Mouse (Mus musculus): ENCODE data around the gene Krt34. TPM values are rescaled to one million over a fixed set of nuclear protein-coding genes. Genes with fewer than 3 reads are reported as not detected.

Krt34 gene
- polyA plus RNA-seq (2014; fragmentation: Illumina TruSeq; extraction: RNeasy Lipid Tissue Mini Kit (QIAGEN cat#74804); ENCODE audit: low read depth, low replicate concordance) = not detected

GRCm38 (mm10) chr11:100041454-100041853 is at the start of gene Krt34:
Gene Krt34 (minus strand): TSS chr11:100041554.

DNA sequence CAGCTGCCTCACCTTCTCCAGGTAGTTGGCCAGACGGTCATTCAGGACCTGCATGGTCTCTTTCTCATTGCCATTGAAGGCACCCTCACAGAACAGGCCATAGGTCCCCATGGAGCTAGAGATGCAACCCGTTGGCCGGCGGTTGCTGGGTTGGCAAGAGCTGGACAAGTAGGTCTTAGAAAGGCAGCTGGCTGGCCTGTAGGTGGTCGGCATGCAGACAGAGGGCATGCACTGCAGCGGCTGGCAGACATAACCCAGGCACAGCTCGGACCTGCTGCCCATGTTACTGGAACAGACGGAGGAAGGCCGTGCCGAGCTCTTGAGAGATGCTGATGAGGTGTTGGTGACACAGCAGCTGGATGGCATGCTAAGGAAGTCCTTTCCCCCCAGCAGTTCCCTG is 46.5 kb upstream of the Krt34 start, which contains the start of gene Krt32:
Krt32 (minus strand) TSS at position 366 of the 400 bp plus-strand sequence.

GRCm38 (mm10) chr11:100050451-100050850 is 9.1 kb upstream of the Krt34 start, which contains the start of gene Krt31:
Gene Krt31 (minus strand): TSS chr11:100050551.

DNA sequence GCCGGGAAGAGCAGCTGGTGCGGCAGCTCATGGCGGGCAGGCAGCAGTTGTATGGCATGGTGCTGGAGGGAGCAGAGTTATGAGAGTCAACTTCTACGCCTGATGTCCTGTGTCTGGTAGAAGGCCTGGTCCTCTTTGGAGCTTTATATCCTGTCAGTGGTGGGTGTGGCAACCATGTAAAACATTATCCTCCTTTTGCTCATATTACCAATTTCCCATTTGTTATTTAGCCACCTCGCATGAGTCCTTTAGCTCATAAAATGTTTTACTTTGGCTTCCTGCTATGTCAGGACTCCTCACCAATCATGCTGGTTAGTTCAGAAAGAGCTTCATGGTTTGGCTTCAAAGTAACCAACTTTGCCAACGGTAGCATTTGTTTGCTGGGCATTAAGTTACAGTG is 11.6 kb downstream of the Krt34 start, which contains the start of gene Krt33b:
Krt33b (minus strand) TSS at position 101 of the 400 bp plus-strand sequence.

GRCm38 (mm10) chr11:100016112-100016511 is 25.2 kb downstream of the Krt34 start, which contains the start of gene Krt33a:
Gene Krt33a (minus strand): TSS chr11:100016212.

GRCm38 (mm10) chr11:99993620-99994383 is 47.6 kb downstream of the Krt34 start, which contains the start of gene Krtap17-1:
Gene Krtap17-1 (minus strand): TSS chr11:99993994.

Other genes with a start within 250 kb of the Krt34 start
- gene Gm11596, start 248.1 kb downstream of the Krt34 start, polyA plus RNA-seq (2014; fragmentation: Illumina TruSeq; extraction: RNeasy Lipid Tissue Mini Kit (QIAGEN cat#74804); ENCODE audit: low read depth, low replicate concordance) = not detected
- not detected for gene Gm11569, start 242.6 kb downstream of the Krt34 start, polyA plus RNA-seq (2014; fragmentation: Illumina TruSeq; extraction: RNeasy Lipid Tissue Mini Kit (QIAGEN cat#74804); ENCODE audit: low read depth, low replicate concordance)
- gene Gm11554, start 237.1 kb downstream of the Krt34 start, polyA plus RNA-seq (2014; fragmentation: Illumina TruSeq; extraction: RNeasy Lipid Tissue Mini Kit (QIAGEN cat#74804); ENCODE audit: low read depth, low replicate concordance) = not detected
- gene Krtap4-13, start 231.7 kb downstream of the Krt34 start, polyA plus RNA-seq (2014; fragmentation: Illumina TruSeq; extraction: RNeasy Lipid Tissue Mini Kit (QIAGEN cat#74804); ENCODE audit: low read depth, low replicate concordance) = not detected
- not detected for gene Gm11564, start 225.9 kb downstream of the Krt34 start, polyA plus RNA-seq (2014; fragmentation: Illumina TruSeq; extraction: RNeasy Lipid Tissue Mini Kit (QIAGEN cat#74804); ENCODE audit: low read depth, low replicate concordance)
- not detected for gene 2300003K06Rik, start 203.5 kb downstream of the Krt34 start, polyA plus RNA-seq (2014; fragmentation: Illumina TruSeq; extraction: RNeasy Lipid Tissue Mini Kit (QIAGEN cat#74804); ENCODE audit: low read depth, low replicate concordance)
- gene Krtap4-16, start 189.9 kb downstream of the Krt34 start, polyA plus RNA-seq (2014; fragmentation: Illumina TruSeq; extraction: RNeasy Lipid Tissue Mini Kit (QIAGEN cat#74804); ENCODE audit: low read depth, low replicate concordance) = not detected
- not detected for gene Gm11568, start 183.6 kb downstream of the Krt34 start, polyA plus RNA-seq (2014; fragmentation: Illumina TruSeq; extraction: RNeasy Lipid Tissue Mini Kit (QIAGEN cat#74804); ENCODE audit: low read depth, low replicate concordance)
- gene Gm11559, start 177.1 kb downstream of the Krt34 start, polyA plus RNA-seq (2014; fragmentation: Illumina TruSeq; extraction: RNeasy Lipid Tissue Mini Kit (QIAGEN cat#74804); ENCODE audit: low read depth, low replicate concordance) = not detected
- gene Krtap9-1, start 168.2 kb downstream of the Krt34 start, polyA plus RNA-seq (2014; fragmentation: Illumina TruSeq; extraction: RNeasy Lipid Tissue Mini Kit (QIAGEN cat#74804); ENCODE audit: low read depth, low replicate concordance) = not detected
- gene Gm11567, start 162.4 kb downstream of the Krt34 start, polyA plus RNA-seq (2014; fragmentation: Illumina TruSeq; extraction: RNeasy Lipid Tissue Mini Kit (QIAGEN cat#74804); ENCODE audit: low read depth, low replicate concordance) = not detected
- not detected for gene Krtap31-1, start 133.6 kb downstream of the Krt34 start, polyA plus RNA-seq (2014; fragmentation: Illumina TruSeq; extraction: RNeasy Lipid Tissue Mini Kit (QIAGEN cat#74804); ENCODE audit: low read depth, low replicate concordance)
- not detected for gene Gm11565, start 126.8 kb downstream of the Krt34 start, polyA plus RNA-seq (2014; fragmentation: Illumina TruSeq; extraction: RNeasy Lipid Tissue Mini Kit (QIAGEN cat#74804); ENCODE audit: low read depth, low replicate concordance)
- gene Krtap31-2, start 105.3 kb downstream of the Krt34 start, polyA plus RNA-seq (2014; fragmentation: Illumina TruSeq; extraction: RNeasy Lipid Tissue Mini Kit (QIAGEN cat#74804); ENCODE audit: low read depth, low replicate concordance) = not detected
- gene Krtap9-5, start 93.1 kb downstream of the Krt34 start, polyA plus RNA-seq (2014; fragmentation: Illumina TruSeq; extraction: RNeasy Lipid Tissue Mini Kit (QIAGEN cat#74804); ENCODE audit: low read depth, low replicate concordance) = not detected
- gene Krtap29-1, start 62.5 kb downstream of the Krt34 start, polyA plus RNA-seq (2014; fragmentation: Illumina TruSeq; extraction: RNeasy Lipid Tissue Mini Kit (QIAGEN cat#74804); ENCODE audit: low read depth, low replicate concordance) = not detected
- gene Krtap16-1, start 55.0 kb downstream of the Krt34 start, polyA plus RNA-seq (2014; fragmentation: Illumina TruSeq; extraction: RNeasy Lipid Tissue Mini Kit (QIAGEN cat#74804); ENCODE audit: low read depth, low replicate concordance) = not detected
- not detected for gene Krtap17-1, start 47.6 kb downstream of the Krt34 start, polyA plus RNA-seq (2014; fragmentation: Illumina TruSeq; extraction: RNeasy Lipid Tissue Mini Kit (QIAGEN cat#74804); ENCODE audit: low read depth, low replicate concordance)
- not detected for gene Krt33a, start 25.3 kb downstream of the Krt34 start, polyA plus RNA-seq (2014; fragmentation: Illumina TruSeq; extraction: RNeasy Lipid Tissue Mini Kit (QIAGEN cat#74804); ENCODE audit: low read depth, low replicate concordance)
- gene Krt33b, start 11.7 kb downstream of the Krt34 start, polyA plus RNA-seq (2014; fragmentation: Illumina TruSeq; extraction: RNeasy Lipid Tissue Mini Kit (QIAGEN cat#74804); ENCODE audit: low read depth, low replicate concordance) = not detected
- gene Krt31, start 9.0 kb upstream of the Krt34 start, polyA plus RNA-seq (2014; fragmentation: Illumina TruSeq; extraction: RNeasy Lipid Tissue Mini Kit (QIAGEN cat#74804); ENCODE audit: low read depth, low replicate concordance) = not detected
- 0.31 TPM for gene Krt32, start 46.7 kb upstream of the Krt34 start, polyA plus RNA-seq (2014; fragmentation: Illumina TruSeq; extraction: RNeasy Lipid Tissue Mini Kit (QIAGEN cat#74804); ENCODE audit: low read depth, low replicate concordance)
- not detected for gene Krt35, start 54.7 kb upstream of the Krt34 start, polyA plus RNA-seq (2014; fragmentation: Illumina TruSeq; extraction: RNeasy Lipid Tissue Mini Kit (QIAGEN cat#74804); ENCODE audit: low read depth, low replicate concordance)
- 0.48 TPM for gene Krt36, start 64.1 kb upstream of the Krt34 start, polyA plus RNA-seq (2014; fragmentation: Illumina TruSeq; extraction: RNeasy Lipid Tissue Mini Kit (QIAGEN cat#74804); ENCODE audit: low read depth, low replicate concordance)
- not detected for gene Krt13, start 80.0 kb upstream of the Krt34 start, polyA plus RNA-seq (2014; fragmentation: Illumina TruSeq; extraction: RNeasy Lipid Tissue Mini Kit (QIAGEN cat#74804); ENCODE audit: low read depth, low replicate concordance)
- 10.5 TPM for gene Krt15, start 94.4 kb upstream of the Krt34 start, polyA plus RNA-seq (2014; fragmentation: Illumina TruSeq; extraction: RNeasy Lipid Tissue Mini Kit (QIAGEN cat#74804); ENCODE audit: low read depth, low replicate concordance)
- gene Krt19, start 107.1 kb upstream of the Krt34 start, polyA plus RNA-seq (2014; fragmentation: Illumina TruSeq; extraction: RNeasy Lipid Tissue Mini Kit (QIAGEN cat#74804); ENCODE audit: low read depth, low replicate concordance) = 152 TPM
- gene Krt9, start 151.7 kb upstream of the Krt34 start, polyA plus RNA-seq (2014; fragmentation: Illumina TruSeq; extraction: RNeasy Lipid Tissue Mini Kit (QIAGEN cat#74804); ENCODE audit: low read depth, low replicate concordance) = not detected
- gene Krt14, start 166.0 kb upstream of the Krt34 start, polyA plus RNA-seq (2014; fragmentation: Illumina TruSeq; extraction: RNeasy Lipid Tissue Mini Kit (QIAGEN cat#74804); ENCODE audit: low read depth, low replicate concordance) = 34.6 TPM
- not detected for gene Krt16, start 207.3 kb upstream of the Krt34 start, polyA plus RNA-seq (2014; fragmentation: Illumina TruSeq; extraction: RNeasy Lipid Tissue Mini Kit (QIAGEN cat#74804); ENCODE audit: low read depth, low replicate concordance)
- gene Krt17, start 219.5 kb upstream of the Krt34 start, polyA plus RNA-seq (2014; fragmentation: Illumina TruSeq; extraction: RNeasy Lipid Tissue Mini Kit (QIAGEN cat#74804); ENCODE audit: low read depth, low replicate concordance) = 2.0 TPM
- gene Krt42, start 228.3 kb upstream of the Krt34 start, polyA plus RNA-seq (2014; fragmentation: Illumina TruSeq; extraction: RNeasy Lipid Tissue Mini Kit (QIAGEN cat#74804); ENCODE audit: low read depth, low replicate concordance) = not detected

Measured in adipose tissue, adult 10 weeks (tissue).